Mouse (Mus musculus) spleen, adult 18-20 months (tissue): Measurements from ENCODE around the gene Ankrd6.

Experiments
- DNase-seq, 2 experiments: peaks; one replicate each; pipeline ENCODE4 v3.0.0; 2022; ENCODE audit warnings: mixed read lengths in 2 of 2

The Ankrd6 gene

GRCm38 (mm10) chr4:32948696-32949095 is 1.9 kb downstream of the Ankrd6 start:
- no peak for DNase-seq

- DNase-seq, result no peak
Measured at GRCm38 (mm10) chr4:32947631-32948030, 3.0 kb downstream of the Ankrd6 start.

- DNase-seq, result no peak
Measured at GRCm38 (mm10) chr4:32940984-32941383, 9.7 kb downstream of the Ankrd6 start.

- DNase-seq, result no peak
Measured at GRCm38 (mm10) chr4:32939964-32940363, 10.7 kb downstream of the Ankrd6 start.

- no peak for DNase-seq
Measured at GRCm38 (mm10) chr4:32939521-32939920, 11.1 kb downstream of the Ankrd6 start.

GRCm38 (mm10) chr4:32936762-32937341 is 13.8 kb downstream of the Ankrd6 start:
- DNase-seq, result no peak

GRCm38 (mm10) chr4:32932056-32932455 is 18.6 kb downstream of the Ankrd6 start:
- no peak for DNase-seq

GRCm38 (mm10) chr4:32929750-32930149 is 20.9 kb downstream of the Ankrd6 start:
- DNase-seq, result no peak

GRCm38 (mm10) chr4:32928692-32929448 is 21.8 kb downstream of the Ankrd6 start:
- DNase-seq, result no peak

GRCm38 (mm10) chr4:32923891-32924294 is 26.7 kb downstream of the Ankrd6 start:
- DNase-seq, result no peak

GRCm38 (mm10) chr4:32923436-32923835 is 27.2 kb downstream of the Ankrd6 start:
- DNase-seq, result no peak

GRCm38 (mm10) chr4:32922871-32923270 is 27.8 kb downstream of the Ankrd6 start:
- DNase-seq, result no peak

GRCm38 (mm10) chr4:32920863-32921262 is 29.8 kb downstream of the Ankrd6 start:
- no peak for DNase-seq

- DNase-seq, result no peak
Measured at GRCm38 (mm10) chr4:32918571-32918970, 32.1 kb downstream of the Ankrd6 start.

- DNase-seq, result no peak
Measured at GRCm38 (mm10) chr4:32916689-32917385, 33.8 kb downstream of the Ankrd6 start.

- DNase-seq, result no peak
Measured at GRCm38 (mm10) chr4:32915928-32916327, 34.7 kb downstream of the Ankrd6 start.

- DNase-seq, result no peak
Measured at GRCm38 (mm10) chr4:32909996-32910395, 40.6 kb downstream of the Ankrd6 start.

- DNase-seq, result no peak
Measured at GRCm38 (mm10) chr4:32909241-32909979, 41.2 kb downstream of the Ankrd6 start.

GRCm38 (mm10) chr4:32907631-32908030 is 43.0 kb downstream of the Ankrd6 start:
- DNase-seq, result no peak

- no peak for DNase-seq
Measured at GRCm38 (mm10) chr4:32906627-32907026, 44.0 kb downstream of the Ankrd6 start.

GRCm38 (mm10) chr4:32905913-32906312 is 44.7 kb downstream of the Ankrd6 start:
- DNase-seq, result no peak

GRCm38 (mm10) chr4:32905381-32905780 is 45.3 kb downstream of the Ankrd6 start:
- DNase-seq, result no peak

GRCm38 (mm10) chr4:32903826-32904225 is 46.8 kb downstream of the Ankrd6 start:
- no peak for DNase-seq
